Mouse (Mus musculus) heart, postnatal 0 days (tissue): ENCODE measurements around the gene Krtap6-5. TPM values are rescaled to one million over a fixed set of nuclear protein-coding genes. Genes with fewer than 3 reads are reported as not detected.

Experiments
- ATAC-seq: fragments of 200-750 bp; cut with Nextera tagmentation; 2 replicates; pipeline ENCODE4 v1.8.0; 2017; ENCODE audit warnings: low read depth, moderate number of reproducible peaks, moderate library complexity; ENCODE audit not compliant: insufficient read depth
- DNase-seq: peaks from one replicate; pipeline ENCODE4 v3.0.0-alpha.2; 2016; ENCODE audit warnings: low spot score
- H3K27ac ChIP-seq: fragments of 300-500 bp; sonication (generic); 2 replicates; pipeline ENCODE4 v1.5.1; 2014; ENCODE audit warnings: low read depth, mild to moderate bottlenecking
- H3K27me3 ChIP-seq: fragments of 300-500 bp; sonication (generic); 2 replicates; pipeline ENCODE4 v1.6.1; 2014; ENCODE audit warnings: low read length, mixed read lengths; ENCODE audit not compliant: control insufficient read depth, insufficient read depth
- H3K36me3 ChIP-seq: fragments of 300-500 bp; sonication (generic); replicated peaks from 2 replicates; pipeline ENCODE4 v1.6.1; 2014; ENCODE audit warnings: low read length, mixed read lengths; ENCODE audit not compliant: control insufficient read depth, insufficient read depth
- H3K4me1 ChIP-seq: fragments of 300-500 bp; sonication (generic); 2 replicates; pipeline ENCODE4 v1.6.1; 2014; ENCODE audit warnings: antibody characterized with exemption; ENCODE audit not compliant: control insufficient read depth, insufficient read depth
- H3K4me2 ChIP-seq: fragments of 300-500 bp; sonication (generic); 2 replicates; pipeline ENCODE4 v1.6.1; 2014; ENCODE audit warnings: low read depth, mild to moderate bottlenecking, low read length, moderate library complexity
- H3K4me3 ChIP-seq: fragments of 300-500 bp; sonication (generic); 2 replicates; pipeline ENCODE4 v1.5.1; 2014; ENCODE audit warnings: low read depth, low read length
- H3K9ac ChIP-seq: fragments of 300-500 bp; sonication (generic); replicated peaks from 2 replicates; pipeline ENCODE4 v1.6.1; 2014; ENCODE audit warnings: low read depth, low read length, mixed read lengths
- H3K9me3 ChIP-seq: fragments of 300-500 bp; sonication (generic); replicated peaks from 2 replicates; pipeline ENCODE4 v1.6.1; 2016; ENCODE audit warnings: low read length; ENCODE audit not compliant: control insufficient read depth
- CTCF ChIP-seq: IDR thresholded peaks from 2 replicates; pipeline ENCODE4 v1.5.1; 2016; ENCODE audit warnings: antibody characterized with exemption, control low read depth, low read depth
- EP300 ChIP-seq: IDR thresholded peaks from 2 replicates; pipeline ENCODE4 v1.6.1; 2016; ENCODE audit warnings: antibody characterized with exemption, low read depth
- WGBS: fragments of 180-500 bp; shearing (Covaris S2); extraction: QIAGEN DNeasy Blood & Tissue Kit; methylation state at CpG from one replicate; pipeline ENCODE4 v1.1.7; 2014; 5-methylcytosine and 5-hydroxymethylcytosine counted together
- polyA plus RNA-seq: library from polyadenylated mRNA; unstranded; fragments of >200 nt; fragmentation: Nextera tagmentation; extraction: Ambion mirVana; gene quantifications from 2 replicates; pipeline ENCODE4 v1.2.1, GENCODE M21; 2015
- total RNA-seq: library from RNA; depleted of rRNA; stranded (reverse); fragments of >200 nt; gene quantifications from 2 replicates; pipeline ENCODE4 v1.2.3, GENCODE M21; 2014; ENCODE audit warnings: low replicate concordance; rRNA removed

The Krtap6-5 gene
- total and polyA plus RNA-seq, 2 experiments from 2014 or later, result not detected

- Histone ChIP-seq H3K4me1 (no peaks in the 10 kb centered on the region), H3K36me3 (no peaks in the 10 kb centered on the region), H3K9ac (no peak overlapping the region), H3K9me3 (no peaks in the 10 kb centered on the region), H3K4me2 (no peak overlapping the region), H3K27ac (no peak overlapping the region), H3K4me3 (no peak overlapping the region), H3K27me3 (no peaks in the 10 kb centered on the region)
- DNase-seq, result no peak
- 95% methylated on average over 3 of the region's 3 CpGs for WGBS
- no peak for ATAC-seq
- TF ChIP-seq EP300 (no peak), CTCF (no peak)
Observed at GRCm38 (mm10) chr16:89013973-89014372, 33.7 kb downstream of the Krtap6-5 start.

GRCm38 (mm10) chr16:89010659-89011058, 37.0 kb downstream of the Krtap6-5 start, which contains the start of gene Krtap22-2:
Krtap22-2 (minus strand) TSS chr16:89010759.
- 67% methylated on average over 5 of the region's 5 CpGs for WGBS
- Histone ChIP-seq H3K27me3 (no peaks in the 10 kb centered on the region), H3K9me3 (no peaks in the 10 kb centered on the region), H3K36me3 (no peaks in the 10 kb centered on the region), H3K9ac (no peak within 1 kb of the TSS), H3K4me1 (no peaks in the 10 kb centered on the region), H3K27ac (no peak within 1 kb of the TSS), H3K4me2 (no peak within 1 kb of the TSS), H3K4me3 (no peak within 1 kb of the TSS)
- no peak for ATAC-seq
- DNase-seq, result no peak
- no peak for TF ChIP-seq CTCF
- TF ChIP-seq EP300, result no peak

Other genes starting within 250 kb of the Krtap6-5 start
- not detected in 2 replicates for gene Gm20741, start 235.7 kb downstream of the Krtap6-5 start, total RNA-seq
- not detected in 2 replicates for gene Gm20741, start 235.7 kb downstream of the Krtap6-5 start, polyA plus RNA-seq
- not detected in 2 replicates for gene Krtap15, start 227.7 kb downstream of the Krtap6-5 start, total RNA-seq
- gene Krtap15, start 227.7 kb downstream of the Krtap6-5 start, polyA plus RNA-seq, result not detected in 2 replicates
- gene Krtap14, start 221.7 kb downstream of the Krtap6-5 start, total RNA-seq, result not detected in 2 replicates
- gene Krtap14, start 221.7 kb downstream of the Krtap6-5 start, polyA plus RNA-seq, result not detected in 2 replicates
- not detected in 2 replicates for gene Krtap19-1, start 178.5 kb downstream of the Krtap6-5 start, total RNA-seq
- not detected in 2 replicates for gene Krtap19-1, start 178.5 kb downstream of the Krtap6-5 start, polyA plus RNA-seq
- gene Krtap19-2, start 173.6 kb downstream of the Krtap6-5 start, total RNA-seq, result not detected in 2 replicates
- not detected in 2 replicates for gene Krtap19-2, start 173.6 kb downstream of the Krtap6-5 start, polyA plus RNA-seq
- not detected in 2 replicates for gene Krtap19-3, start 169.8 kb downstream of the Krtap6-5 start, total RNA-seq
- gene Krtap19-3, start 169.8 kb downstream of the Krtap6-5 start, polyA plus RNA-seq, result not detected in 2 replicates
- not detected in 2 replicates for gene Krtap19-4, start 162.8 kb downstream of the Krtap6-5 start, total RNA-seq
- gene Krtap19-4, start 162.8 kb downstream of the Krtap6-5 start, polyA plus RNA-seq, result not detected in 2 replicates
- not detected in 2 replicates for gene Krtap19-5, start 151.4 kb downstream of the Krtap6-5 start, total RNA-seq
- gene Krtap19-5, start 151.4 kb downstream of the Krtap6-5 start, polyA plus RNA-seq, result not detected in 2 replicates
- not detected in 2 replicates for gene Krtap19-9b, start 115.6 kb downstream of the Krtap6-5 start, total RNA-seq
- not detected in 2 replicates for gene Krtap19-9b, start 115.6 kb downstream of the Krtap6-5 start, polyA plus RNA-seq
- not detected in 2 replicates for gene Krtap16-3, start 85.0 kb downstream of the Krtap6-5 start, total RNA-seq
- gene Krtap16-3, start 85.0 kb downstream of the Krtap6-5 start, polyA plus RNA-seq, result not detected in 2 replicates
- gene Krtap22-2, start 37.1 kb downstream of the Krtap6-5 start, total RNA-seq, result not detected in 2 replicates
- not detected in 2 replicates for gene Krtap22-2, start 37.1 kb downstream of the Krtap6-5 start, polyA plus RNA-seq
- not detected in 2 replicates for gene Gm10229, start 32.6 kb downstream of the Krtap6-5 start, total RNA-seq
- gene Gm10229, start 32.6 kb downstream of the Krtap6-5 start, polyA plus RNA-seq, result not detected in 2 replicates
- gene Krtap6-1, start 16.2 kb downstream of the Krtap6-5 start, total RNA-seq, result not detected in 2 replicates
- not detected in 2 replicates for gene Krtap6-1, start 16.2 kb downstream of the Krtap6-5 start, polyA plus RNA-seq
- not detected in 2 replicates for gene Gm10228, start 6.4 kb downstream of the Krtap6-5 start, total RNA-seq
- gene Gm10228, start 6.4 kb downstream of the Krtap6-5 start, polyA plus RNA-seq, result not detected in 2 replicates
- not detected in 2 replicates for gene 1110025L11Rik, start 16.1 kb upstream of the Krtap6-5 start, total RNA-seq
- gene 1110025L11Rik, start 16.1 kb upstream of the Krtap6-5 start, polyA plus RNA-seq, result not detected in 2 replicates
- gene Krtap6-3, start 36.1 kb upstream of the Krtap6-5 start, total RNA-seq, result not detected in 2 replicates
- not detected in 2 replicates for gene Krtap6-3, start 36.1 kb upstream of the Krtap6-5 start, polyA plus RNA-seq
- gene Gm6358, start 93.0 kb upstream of the Krtap6-5 start, total RNA-seq, result not detected in 2 replicates
- gene Gm6358, start 93.0 kb upstream of the Krtap6-5 start, polyA plus RNA-seq, result not detected in 2 replicates
- gene Gm10061, start 103.2 kb upstream of the Krtap6-5 start, total RNA-seq, result not detected in 2 replicates
- not detected in 2 replicates for gene Gm10061, start 103.2 kb upstream of the Krtap6-5 start, polyA plus RNA-seq
- not detected in 2 replicates for gene Gm9789, start 110.1 kb upstream of the Krtap6-5 start, total RNA-seq
- not detected in 2 replicates for gene Gm9789, start 110.1 kb upstream of the Krtap6-5 start, polyA plus RNA-seq
- gene Gm7735, start 121.6 kb upstream of the Krtap6-5 start, total RNA-seq, result not detected in 2 replicates
- not detected in 2 replicates for gene Gm7735, start 121.6 kb upstream of the Krtap6-5 start, polyA plus RNA-seq
- gene 1110057P08Rik, start 126.9 kb upstream of the Krtap6-5 start, total RNA-seq, result not detected in 2 replicates
- not detected in 2 replicates for gene 1110057P08Rik, start 126.9 kb upstream of the Krtap6-5 start, polyA plus RNA-seq
- gene Krtap20-2, start 158.0 kb upstream of the Krtap6-5 start, total RNA-seq, result not detected in 2 replicates
- gene Krtap20-2, start 158.0 kb upstream of the Krtap6-5 start, polyA plus RNA-seq, result not detected in 2 replicates